Mouse (Mus musculus) erythroblast, embryonic 14.5 days (primary cell): ENCODE data around the gene Phf7.

Source experiments
- GATA1 ChIP-seq: IDR thresholded peaks from 2 replicates; pipeline ENCODE4 v1.6.1; 2012; ENCODE audit warnings: low read length, inconsistent platforms, mixed read lengths
- TAL1 ChIP-seq: IDR thresholded peaks from 3 replicates; pipeline ENCODE4 v1.6.1; 2012; ENCODE audit warnings: low read length, inconsistent platforms, mixed read lengths

DNA sequence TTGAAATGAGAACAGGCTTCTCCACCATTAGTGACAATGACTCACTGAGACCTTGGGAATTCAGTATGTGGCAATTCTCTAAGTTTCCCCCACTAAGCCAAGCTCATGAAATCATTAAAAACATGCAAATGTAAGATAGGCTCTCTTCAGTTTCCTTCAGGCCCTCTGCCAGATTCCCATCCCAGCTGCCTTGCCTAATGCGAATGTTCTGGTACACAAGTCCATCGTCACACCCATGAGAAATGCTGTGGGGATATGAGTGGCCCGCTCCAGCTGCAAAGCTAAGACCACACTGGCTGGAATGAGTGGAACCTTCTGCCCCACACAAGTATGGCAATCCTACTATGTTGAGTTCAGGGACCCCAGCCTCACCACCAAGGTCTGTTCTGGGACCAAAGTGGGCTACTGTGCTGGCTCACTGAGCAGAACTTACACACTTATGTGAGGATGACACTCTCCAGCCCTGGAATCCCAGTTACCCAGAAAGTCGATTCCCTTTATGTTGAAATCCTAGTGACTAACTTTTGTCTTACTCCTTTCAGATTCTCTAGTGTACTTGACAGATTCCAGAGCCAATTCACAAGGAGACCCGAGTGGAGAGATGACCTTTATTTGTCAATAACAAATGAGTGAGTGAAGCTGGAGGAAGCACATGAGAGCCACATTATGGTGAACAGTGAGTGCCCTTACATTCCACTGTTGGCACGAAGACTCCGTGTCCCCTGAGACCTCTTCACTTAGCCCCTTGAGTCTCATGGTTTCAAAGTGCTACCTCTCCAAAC is 13.8 kb downstream of the Phf7 start:
- no peak for TF ChIP-seq GATA1
- TF ChIP-seq TAL1: no peak
